Mouse (Mus musculus): ENCODE data around the gene Gm45140.

- TF ChIP-seq GATA1 (IDR thresholded peaks at IDR 0.05; ENCODE audit: low read length) = no peak
- TF ChIP-seq TAL1 (IDR thresholded peaks at IDR 0.05; ENCODE audit: low read length) = no peak
Measured at GRCm38 (mm10) chr6:87791826-87792225, 43.8 kb downstream of the Gm45140 start.
